Mouse (Mus musculus) embryonic facial prominence, embryonic 13.5 days (tissue): ENCODE measurements around the gene Tex12. TPM values are rescaled to one million over a fixed set of nuclear protein-coding genes. Genes with fewer than 3 reads are reported as not detected.

Experiments
- ATAC-seq: fragments of 200-750 bp; cut with Nextera tagmentation; 2 replicates; pipeline ENCODE4 v1.8.0; 2017; ENCODE audit warnings: low read depth; ENCODE audit not compliant: insufficient number of reproducible peaks, insufficient read depth, low FRiP score, low TSS enrichment
- H3K27ac ChIP-seq: fragments of 300-500 bp; sonication (generic); 2 replicates; pipeline ENCODE4 v1.5.1; 2015; ENCODE audit warnings: moderate library complexity, mild to moderate bottlenecking, inconsistent platforms
- H3K27me3 ChIP-seq: fragments of 300-500 bp; sonication (generic); 2 replicates; pipeline ENCODE4 v1.6.1; 2015; ENCODE audit warnings: mild to moderate bottlenecking, inconsistent platforms
- H3K36me3 ChIP-seq: fragments of 300-500 bp; sonication (generic); 2 replicates; pipeline ENCODE4 v1.6.1; 2015; ENCODE audit warnings: mild to moderate bottlenecking, inconsistent platforms
- H3K4me1 ChIP-seq: fragments of 300-500 bp; sonication (generic); 2 replicates; pipeline ENCODE4 v1.6.1; 2015; ENCODE audit warnings: inconsistent platforms
- H3K4me2 ChIP-seq: fragments of 300-500 bp; sonication (generic); 2 replicates; pipeline ENCODE4 v1.6.1; 2015; ENCODE audit warnings: moderate library complexity, mild to moderate bottlenecking, inconsistent platforms
- H3K4me3 ChIP-seq: fragments of 300-500 bp; sonication (generic); 2 replicates; pipeline ENCODE4 v1.5.1; 2015; ENCODE audit warnings: mild to moderate bottlenecking, inconsistent platforms
- H3K9ac ChIP-seq: fragments of 300-500 bp; sonication (generic); 2 replicates; pipeline ENCODE4 v1.6.1; 2015; ENCODE audit warnings: mild to moderate bottlenecking, inconsistent platforms
- H3K9me3 ChIP-seq: fragments of 300-500 bp; sonication (generic); 2 replicates; pipeline ENCODE4 v1.6.1; 2016; ENCODE audit warnings: inconsistent platforms
- WGBS: fragments of 180-500 bp; shearing (Covaris S2); methylation state at CpG from one replicate; pipeline ENCODE4 v1.1.7; 2015; ENCODE audit warnings: mixed read lengths; 5-methylcytosine and 5-hydroxymethylcytosine counted together
- polyA plus RNA-seq: library from polyadenylated mRNA; unstranded; fragments of >200 nt; fragmentation: Nextera tagmentation; extraction: Ambion mirVana; gene quantifications from 2 replicates; pipeline ENCODE4 v1.2.1, GENCODE M21; 2015

The Tex12 gene
- polyA plus RNA-seq = 0.26 TPM in 1 of 2 replicates, not detected in the other

- 0 out of 2 replicates have a peak, but pooled peaks cover 2% of the 10 kb centered on the region for H3K9me3 ChIP-seq
Measured at GRCm38 (mm10) chr9:50561145-50561917, at the start of gene Tex12. Tex12 (minus strand) TSS chr9:50561325.

GRCm38 (mm10) chr9:50604338-50604737 is 43.2 kb upstream of the Tex12 start:
- H3K27ac ChIP-seq = peak overlapping the region; percentile 82
- peaks cover 18% of the 10 kb centered on the region for H3K4me1 ChIP-seq
- peak overlapping the region; percentile 91 for H3K4me2 ChIP-seq
- WGBS = 3% methylated on average over 6 of the region's 6 CpGs
- H3K9me3 ChIP-seq = no peaks in the 10 kb centered on the region
- peak overlapping the region; percentile 84 for H3K9ac ChIP-seq
- H3K4me3 ChIP-seq = peak overlapping the region; percentile 80
- no peak; the same call in 1 of the 2 replicates for ATAC-seq
- H3K27me3 ChIP-seq = no peaks in the 10 kb centered on the region
- H3K36me3 ChIP-seq = peaks cover 44% of the 10 kb centered on the region

More at GRCm38 (mm10) chr9:50561145-50561917, at the start of gene Tex12:
- no peak within 1 kb of the TSS for H3K27ac ChIP-seq
- H3K4me3 ChIP-seq = no peak within 1 kb of the TSS
- H3K27me3 ChIP-seq = no peaks in the 10 kb centered on the region
- no peak within 1 kb of the TSS for H3K4me2 ChIP-seq
- H3K9ac ChIP-seq = no peak within 1 kb of the TSS
- no peaks in the 10 kb centered on the region for H3K4me1 ChIP-seq
- 87% methylated on average over 38 of the region's 38 CpGs for WGBS
- no peak for ATAC-seq
- no peaks in the 10 kb centered on the region for H3K36me3 ChIP-seq

- Histone ChIP-seq H3K27me3 (no peaks in the 10 kb centered on the region), H3K4me1 (peaks cover 18% of the 10 kb centered on the region), H3K4me2 (peak overlapping the region; percentile 91), H3K4me3 (peak overlapping the region; percentile 80), H3K9me3 (no peaks in the 10 kb centered on the region), H3K9ac (peak overlapping the region; percentile 84), H3K27ac (peak overlapping the region; percentile 82), H3K36me3 (peaks cover 45% of the 10 kb centered on the region)
- ATAC-seq = no peak; the same call in 1 of the 2 replicates
- WGBS = under 1% methylated on average over 24 of the region's 24 CpGs
Measured at GRCm38 (mm10) chr9:50603998-50604324, 42.8 kb upstream of the Tex12 start.

GRCm38 (mm10) chr9:50603189-50603997 is 42.3 kb upstream of the Tex12 start, which contains the start of the genes Sdhd and Timm8b:
Sdhd (minus strand) TSS chr9:50603812.
Timm8b (plus strand) TSS chr9:50603910.
- Histone ChIP-seq H3K4me3 (peak within 1 kb of the TSS; percentile 80), H3K36me3 (peaks cover 46% of the 10 kb centered on the region), H3K27ac (peak within 1 kb of the TSS; percentile 82), H3K4me2 (peak within 1 kb of the TSS; percentile 91), H3K9me3 (no peaks in the 10 kb centered on the region), H3K9ac (peak within 1 kb of the TSS; percentile 84), H3K27me3 (no peaks in the 10 kb centered on the region), H3K4me1 (peaks cover 18% of the 10 kb centered on the region)
- peak; percentile 94 for ATAC-seq
- WGBS = under 1% methylated on average over 48 of the region's 48 CpGs

GRCm38 (mm10) chr9:50602055-50602845 is 41.1 kb upstream of the Tex12 start:
- Histone ChIP-seq H3K9ac (peak overlapping the region; percentile 84), H3K36me3 (peaks cover 46% of the 10 kb centered on the region), H3K27me3 (no peaks in the 10 kb centered on the region), H3K27ac (no peak overlapping the region), H3K4me2 (peak overlapping the region; percentile 91), H3K4me3 (peak overlapping the region; percentile 80), H3K9me3 (no peaks in the 10 kb centered on the region), H3K4me1 (peaks cover 18% of the 10 kb centered on the region)
- WGBS = 87% methylated on average over 7 of the region's 7 CpGs
- ATAC-seq = no peak

GRCm38 (mm10) chr9:50601536-50601935 is 40.4 kb upstream of the Tex12 start:
- no peak for ATAC-seq
- no peak overlapping the region for H3K27ac ChIP-seq
- no peaks in the 10 kb centered on the region for H3K9me3 ChIP-seq
- no peaks in the 10 kb centered on the region for H3K27me3 ChIP-seq
- peaks cover 18% of the 10 kb centered on the region for H3K4me1 ChIP-seq
- H3K36me3 ChIP-seq = peaks cover 48% of the 10 kb centered on the region
- WGBS = 90% methylated on average over 6 of the region's 6 CpGs
- no peak overlapping the region for H3K4me2 ChIP-seq
- H3K9ac ChIP-seq = 0 out of 2 replicates have a peak overlapping the region, but pooled peaks have one; percentile 12
- H3K4me3 ChIP-seq = no peak overlapping the region

GRCm38 (mm10) chr9:50596973-50597372 is 35.8 kb upstream of the Tex12 start:
- WGBS = 93% methylated on average over 8 of the region's 8 CpGs
- H3K27me3 ChIP-seq = no peaks in the 10 kb centered on the region
- ATAC-seq = no peak
- peaks cover under 1% of the 10 kb centered on the region for H3K4me1 ChIP-seq
- no peak overlapping the region for H3K27ac ChIP-seq
- H3K9ac ChIP-seq = no peak overlapping the region
- H3K9me3 ChIP-seq = no peaks in the 10 kb centered on the region
- H3K36me3 ChIP-seq = peaks cover 53% of the 10 kb centered on the region
- no peak overlapping the region for H3K4me3 ChIP-seq
- no peak overlapping the region for H3K4me2 ChIP-seq

GRCm38 (mm10) chr9:50594794-50595417 is 33.8 kb upstream of the Tex12 start:
- Histone ChIP-seq H3K27ac (no peak overlapping the region), H3K4me1 (no peaks in the 10 kb centered on the region), H3K4me2 (no peak overlapping the region), H3K27me3 (no peaks in the 10 kb centered on the region), H3K9me3 (no peaks in the 10 kb centered on the region), H3K36me3 (peaks cover 48% of the 10 kb centered on the region), H3K9ac (no peak overlapping the region), H3K4me3 (no peak overlapping the region)
- WGBS = 80% methylated on average over 12 of the region's 12 CpGs
- no peak for ATAC-seq

- no peak for ATAC-seq
- H3K9me3 ChIP-seq = no peaks in the 10 kb centered on the region
- peaks cover 36% of the 10 kb centered on the region for H3K36me3 ChIP-seq
- H3K4me2 ChIP-seq = no peak overlapping the region
- H3K27me3 ChIP-seq = no peaks in the 10 kb centered on the region
- WGBS = 72% methylated on average over 3 of the region's 3 CpGs
- no peak overlapping the region for H3K4me3 ChIP-seq
- no peaks in the 10 kb centered on the region for H3K4me1 ChIP-seq
- H3K27ac ChIP-seq = no peak overlapping the region
- H3K9ac ChIP-seq = no peak overlapping the region
Measured at GRCm38 (mm10) chr9:50593544-50593943, 32.4 kb upstream of the Tex12 start.

GRCm38 (mm10) chr9:50592955-50593354 is 31.8 kb upstream of the Tex12 start:
- no peak for ATAC-seq
- H3K27ac ChIP-seq = no peak overlapping the region
- H3K27me3 ChIP-seq = no peaks in the 10 kb centered on the region
- 86% methylated on average over 9 of the region's 9 CpGs for WGBS
- H3K4me2 ChIP-seq = no peak overlapping the region
- H3K9me3 ChIP-seq = no peaks in the 10 kb centered on the region
- peaks cover 30% of the 10 kb centered on the region for H3K36me3 ChIP-seq
- H3K4me1 ChIP-seq = no peaks in the 10 kb centered on the region
- no peak overlapping the region for H3K9ac ChIP-seq
- H3K4me3 ChIP-seq = no peak overlapping the region
